Mouse (Mus musculus) stomach, postnatal 0 days (tissue): ENCODE data around the gene Slc16a5.

Experiments
- CTCF ChIP-seq: IDR thresholded peaks from 2 replicates; pipeline ENCODE4 v1.5.1; 2016; ENCODE audit warnings: antibody characterized with exemption, low read depth, mild to moderate bottlenecking, moderate library complexity
- EP300 ChIP-seq: optimal IDR thresholded peaks from 2 replicates; pipeline ENCODE3; 2016; ENCODE audit warnings: antibody characterized with exemption

DNA sequence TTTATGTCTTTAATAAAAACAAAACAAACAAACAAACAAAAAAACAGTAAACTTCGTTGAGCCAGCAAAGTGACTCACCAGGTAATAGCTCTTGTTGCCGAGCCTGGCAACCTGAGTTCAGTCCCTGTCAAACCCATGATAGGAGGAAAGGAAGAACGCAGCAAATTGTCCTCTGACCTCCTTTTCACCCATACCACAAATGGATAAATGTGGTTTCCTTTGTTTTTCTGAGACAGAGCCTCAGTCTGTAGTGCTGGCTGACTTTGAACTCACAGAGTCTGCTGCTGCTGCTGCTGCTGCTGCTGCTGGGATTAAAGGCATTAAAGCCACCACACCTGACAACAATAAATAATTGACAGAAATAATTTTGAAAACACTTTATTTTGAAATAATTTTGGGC, 39.2 kb upstream of the Slc16a5 start:
- TF ChIP-seq CTCF = no peak
- no peak for TF ChIP-seq EP300
